ENCODE assay signal across 23 mouse cellular contexts in the genomic region with DNA sequence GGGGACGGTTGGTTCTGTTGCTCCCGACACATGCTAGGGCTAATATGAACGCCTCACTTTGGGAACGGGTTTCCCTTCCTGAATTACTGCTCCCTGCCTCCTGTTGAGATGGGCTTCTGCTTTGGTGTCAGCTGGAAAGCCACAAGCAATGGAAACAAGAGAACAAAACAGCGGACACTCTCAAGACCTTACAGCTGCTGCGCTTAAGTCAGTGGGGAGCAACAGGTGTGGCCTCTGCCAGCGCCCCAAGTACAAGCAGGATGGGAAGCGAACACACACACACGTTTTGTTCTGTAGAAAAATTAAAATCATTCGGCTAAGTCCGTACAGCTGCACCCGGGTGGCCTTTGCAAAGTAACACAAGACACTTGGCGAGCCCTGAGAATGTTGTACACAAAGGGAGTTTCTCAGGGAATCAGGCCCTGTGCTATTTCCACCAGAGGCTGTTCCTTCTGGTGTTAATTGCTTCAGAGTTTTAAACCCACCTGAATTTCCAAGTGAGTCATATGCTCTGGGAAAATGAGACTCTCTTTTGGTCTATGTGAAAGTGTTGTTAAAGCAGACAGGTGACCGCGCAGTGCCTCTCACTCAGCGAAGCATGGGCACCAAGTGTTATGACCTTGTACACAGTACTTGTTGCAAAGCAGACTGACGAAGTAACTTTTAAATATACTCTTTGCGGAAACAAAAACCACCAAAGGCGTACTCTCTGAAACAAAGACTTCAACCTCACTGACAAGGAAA. TPM values are rescaled to one million over a fixed set of nuclear protein-coding genes. Genes with fewer than 3 reads are reported as not detected.
A peak's percentile ranks its signal among the peaks of the same experiment; 100 is the strongest.
DNase-seq lines count a peak whose midpoint lies in the region; ATAC-seq and TF ChIP-seq lines count a peak whose summit lies in the region.
"Had no signal": no experiment of that assay in that cellular context is flagged by ENCODE, and none has a peak within 500 bp of the region (broad histone marks: within the 10 kb centered on the region; RNA-seq: fewer than 3 reads in every experiment).

No protein-coding gene starts in this region.

- H3K79me3 ChIP-seq in C2C12 (ENCODE audit: low read depth), result no peaks in the 10 kb centered on the region

- no peak for ATAC-seq in forebrain, embryonic 13.5 days
- no peak for ATAC-seq in forebrain, embryonic 15.5 days (replicated peaks)
- peak; percentile 69 for ATAC-seq in limb, embryonic 14.5 days (ENCODE audit: low FRiP score, low read depth)
- ATAC-seq: lung, postnatal 0 days had no signal

- TF ChIP-seq CTCF in C2C12 (IDR thresholded peaks at IDR 0.05; ENCODE audit: control insufficient read depth, insufficient read depth, insufficient read length), result no peak

- no peak overlapping the region for H3ac ChIP-seq in C2C12 (ENCODE audit: control insufficient read depth, insufficient read length, low read depth)

- peaks cover 80% of the 10 kb centered on the region for H3K4me1 ChIP-seq in forebrain, embryonic 13.5 days
- H3K4me1 ChIP-seq in forebrain, embryonic 15.5 days, result peaks cover 56% of the 10 kb centered on the region
- peaks cover 10% of the 10 kb centered on the region; the same call in 1 of the 2 replicates for H3K4me1 ChIP-seq in limb, embryonic 14.5 days (ENCODE audit: control insufficient read depth, insufficient read depth, low read length)

- peak; percentile 55 for DNase-seq in limb, embryonic 14.5 days (ENCODE audit: low spot score)
- peak; percentile 48 to 55 for DNase-seq in thymus, postnatal 10 days (ENCODE audit: low spot score in 2 of 2)
- no peak for DNase-seq in left cerebral cortex, adult 9 months (ENCODE audit: low spot score in 2 of 2)
- DNase-seq in heart, postnatal 25 days (ENCODE audit: low spot score), result no peak
- DNase-seq in heart, adult 11 months, result no peak
- DNase-seq: adrenal gland, adult 8-10 months; cerebellum, adult 2 months; gastrocnemius, postnatal 14 days; heart, postnatal 14 days; kidney, adult 11 months; kidney, postnatal 10 days; liver, embryonic 13.5 days; right cerebral cortex, postnatal 25 days had no signal

- no peaks in the 10 kb centered on the region for H3K27me3 ChIP-seq in forebrain, embryonic 13.5 days
- H3K27me3 ChIP-seq in forebrain, embryonic 15.5 days, result no peaks in the 10 kb centered on the region
- no peaks in the 10 kb centered on the region for H3K27me3 ChIP-seq in C2C12 (ENCODE audit: control insufficient read depth, insufficient read depth, insufficient read length)
- no peaks in the 10 kb centered on the region for H3K27me3 ChIP-seq in limb, embryonic 14.5 days (ENCODE audit: control insufficient read depth, insufficient read depth, low read length)
- H3K27me3 ChIP-seq: embryonic facial prominence, embryonic 12.5 days; hindbrain, embryonic 15.5 days; liver, embryonic 13.5 days had no signal

- H3K36me3 ChIP-seq in forebrain, embryonic 13.5 days (ENCODE audit: poor library complexity, severe bottlenecking), result no peaks in the 10 kb centered on the region
- H3K36me3 ChIP-seq in forebrain, embryonic 15.5 days, result no peaks in the 10 kb centered on the region
- H3K36me3 ChIP-seq in C2C12 (ENCODE audit: control insufficient read depth, insufficient read depth), result no peaks in the 10 kb centered on the region
- no peaks in the 10 kb centered on the region for H3K36me3 ChIP-seq in limb, embryonic 14.5 days (ENCODE audit: control insufficient read depth, insufficient read depth, low read length)
- H3K36me3 ChIP-seq: embryonic facial prominence, embryonic 12.5 days; heart, embryonic 10.5 days; hindbrain, embryonic 15.5 days; liver, embryonic 13.5 days; neural tube, embryonic 12.5 days had no signal

- 0 out of 2 replicates have a peak overlapping the region, but pooled peaks have one; percentile 5 for H3K9ac ChIP-seq in forebrain, embryonic 13.5 days
- H3K9ac ChIP-seq in forebrain, embryonic 15.5 days (replicated peaks), result no peak overlapping the region
- no peak overlapping the region for H3K9ac ChIP-seq in limb, embryonic 14.5 days (ENCODE audit: low read depth, low read length, severe bottlenecking)
- H3K9ac ChIP-seq: embryonic facial prominence, embryonic 12.5 days; hindbrain, embryonic 15.5 days; liver, embryonic 13.5 days; neural tube, embryonic 12.5 days had no signal

- H3K27ac ChIP-seq in forebrain, embryonic 13.5 days, result 0 out of 2 replicates have a peak overlapping the region, but pooled peaks have one; percentile 5
- H3K27ac ChIP-seq in forebrain, embryonic 15.5 days (replicated peaks), result no peak overlapping the region
- H3K27ac ChIP-seq in limb, embryonic 14.5 days (replicated peaks; ENCODE audit: low read depth, low read length), result no peak overlapping the region
- H3K27ac ChIP-seq: embryonic facial prominence, embryonic 12.5 days; heart, embryonic 10.5 days; hindbrain, embryonic 15.5 days; left cerebral cortex, adult 2 months; liver, embryonic 13.5 days; neural tube, embryonic 12.5 days had no signal

- no peak overlapping the region for H3K4me2 ChIP-seq in forebrain, embryonic 13.5 days
- no peak overlapping the region for H3K4me2 ChIP-seq in forebrain, embryonic 15.5 days (replicated peaks)
- no peak overlapping the region for H3K4me2 ChIP-seq in limb, embryonic 14.5 days (replicated peaks; ENCODE audit: low read depth, low read length, severe bottlenecking)
- H3K4me2 ChIP-seq: embryonic facial prominence, embryonic 12.5 days; hindbrain, embryonic 15.5 days; liver, embryonic 13.5 days; neural tube, embryonic 12.5 days had no signal

- TF ChIP-seq POLR2A in limb, embryonic 14.5 days (IDR thresholded peaks at IDR 0.05; ENCODE audit: borderline replicate concordance, extremely low read depth, insufficient read depth, insufficient read length), result no peak

- H3K9me3 ChIP-seq in forebrain, embryonic 13.5 days (replicated peaks), result no peaks in the 10 kb centered on the region
- no peaks in the 10 kb centered on the region for H3K9me3 ChIP-seq in forebrain, embryonic 15.5 days
- no peaks in the 10 kb centered on the region for H3K9me3 ChIP-seq in limb, embryonic 14.5 days (ENCODE audit: control insufficient read depth, low read length)
- H3K9me3 ChIP-seq: embryonic facial prominence, embryonic 12.5 days; heart, embryonic 10.5 days; hindbrain, embryonic 15.5 days; liver, embryonic 13.5 days; megakaryocyte, embryonic 14.5 days; neural tube, embryonic 12.5 days had no signal

- no peaks in the 10 kb centered on the region for H3K79me2 ChIP-seq in C2C12 (ENCODE audit: control insufficient read depth, insufficient read depth)

- whole genome bisulfite sequencing in forebrain, embryonic 13.5 days, result 59% methylated on average over 19 of the region's 19 CpGs
- WGBS in forebrain, embryonic 15.5 days, result 62% methylated on average over 19 of the region's 19 CpGs
- WGBS in limb, embryonic 14.5 days, result 62% methylated on average over 19 of the region's 19 CpGs

- H3K4me3 ChIP-seq in forebrain, embryonic 13.5 days, result no peak overlapping the region
- H3K4me3 ChIP-seq in forebrain, embryonic 15.5 days, result no peak overlapping the region
- no peak overlapping the region for H3K4me3 ChIP-seq in C2C12 (ENCODE audit: insufficient read depth, poor library complexity, severe bottlenecking)
- no peak overlapping the region for H3K4me3 ChIP-seq in limb, embryonic 14.5 days (replicated peaks; ENCODE audit: low read length)
- H3K4me3 ChIP-seq: embryonic facial prominence, embryonic 12.5 days; heart, embryonic 10.5 days; hindbrain, embryonic 15.5 days; left cerebral cortex, adult 2 months; liver, embryonic 13.5 days; megakaryocyte, embryonic 14.5 days; neural tube, embryonic 12.5 days had no signal

- intact Hi-C loops in heart, postnatal 25 days (cut with DNase I), result no loop called here

TF ChIP-seq in C2C12, 6 proteins besides CTCF, POLR2A, EP300 and RAD21:
- peak; percentile 12 for TF ChIP-seq MYOD1 (IDR thresholded peaks at IDR 0.05; ENCODE audit: control insufficient read depth, insufficient read length, low read depth)
- TF ChIP-seq USF1 (IDR thresholded peaks at IDR 0.05; ENCODE audit: low read depth), result no peak
- TF ChIP-seq CEBPB (IDR thresholded peaks at IDR 0.05; ENCODE audit: low read depth), result no peak
- no peak for TF ChIP-seq MAX (IDR thresholded peaks at IDR 0.05)

RNA-seq across cellular contexts. Expression of a gene that starts 35.7 kb away (rescaled TPM):
- polyA plus RNA-seq in forebrain, embryonic 13.5 days (2015; fragmentation: Nextera tagmentation; extraction: Ambion mirVana), result 67.9 and 73.9 TPM in 2 replicates
- polyA plus RNA-seq in forebrain, embryonic 15.5 days (2015; fragmentation: Nextera tagmentation; extraction: Ambion mirVana), result 105 and 120 TPM in 2 replicates
- 4.7 TPM for polyA plus RNA-seq in C2C12 (2012; fragmentation: generic; extraction: Trizol)
- 12.3 and 12.6 TPM in 2 replicates for polyA plus RNA-seq in limb, embryonic 14.5 days (2012; rRNA removed)
- polyA plus RNA-seq in limb, embryonic 14.5 days (2014; fragmentation: Nextera tagmentation; extraction: Ambion mirVana), result 2.8 and 3.0 TPM in 2 replicates
- total RNA-seq in heart, postnatal 25 days (2021), result 1 to 10 TPM; 1.7 to 2.4 TPM

Comparison
In these comparisons a context has a peak if more than half of its experiments do, and no peak if none do; other contexts are left out.
1. DNase-seq: peak in limb, embryonic 14.5 days (single experiment) and thymus, postnatal 10 days (2 of 2); none in left cerebral cortex, adult 9 months (0 of 2), heart, postnatal 25 days (single experiment) and heart, adult 11 months (single experiment).